Mouse (Mus musculus): ENCODE measurements around the gene Slc6a13. TPM values are rescaled to one million over a fixed set of nuclear protein-coding genes. Genes with fewer than 3 reads are reported as not detected.

The Slc6a13 gene
- total and polyA plus RNA-seq, 3 experiments, result 1.0 to 1.5 TPM; not detected in 1

DNA sequence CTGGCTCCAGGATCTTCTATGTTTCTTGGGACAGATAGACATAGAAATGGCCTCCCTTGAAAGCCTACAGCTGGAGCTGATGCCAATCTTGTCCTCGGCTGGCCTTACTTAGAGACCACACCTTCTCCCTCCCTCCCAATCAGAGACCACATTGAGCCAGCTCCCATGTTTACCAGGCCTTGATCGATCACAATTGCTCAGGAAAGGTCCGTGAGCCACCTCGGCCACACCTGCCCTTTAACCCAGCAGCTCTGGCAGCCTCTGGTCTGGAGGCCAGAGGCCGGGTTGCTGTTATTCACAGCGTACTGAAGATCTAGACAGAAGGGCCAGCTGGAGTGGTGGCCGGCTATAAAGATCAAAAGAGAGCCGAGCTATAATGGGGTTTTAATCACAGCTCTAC lies 46.4 kb downstream of the Slc6a13 start:
- H3K79me2 ChIP-seq (ENCODE audit: control insufficient read depth, insufficient read depth, low read length, poor library complexity), result no peaks in the 10 kb centered on the region
- H3K4me3 ChIP-seq (ENCODE audit: control insufficient read depth in 1 of 2, insufficient read depth in 1 of 2, low read depth in 2 of 2, low read length in 2 of 2), result no peak overlapping the region
- no peaks in the 10 kb centered on the region for H3K9me3 ChIP-seq (replicated peaks; ENCODE audit: insufficient read depth, low read length)
- no peaks in the 10 kb centered on the region for H3K27me3 ChIP-seq (ENCODE audit: control insufficient read depth in 1 of 2, insufficient read depth in 2 of 2, low read length in 2 of 2)
- H3K4me1 ChIP-seq (ENCODE audit: control insufficient read depth in 1 of 2, insufficient read depth in 2 of 2, low read length in 2 of 2), result no peaks in the 10 kb centered on the region
- no peak overlapping the region for H3K9ac ChIP-seq (ENCODE audit: control insufficient read depth, low read depth, low read length, poor library complexity, severe bottlenecking)
- no peak for TF ChIP-seq HCFC1 (IDR thresholded peaks at IDR 0.05; ENCODE audit: low read depth, low read length)
- no peak for TF ChIP-seq NRF1 (IDR thresholded peaks at IDR 0.05; ENCODE audit: insufficient read depth, low read depth, low read length, poor library complexity, severe bottlenecking)
- TF ChIP-seq KAT2A (conservative IDR thresholded peaks at IDR 0.05; ENCODE audit: low read depth, low read length), result no peak
- TF ChIP-seq USF2 (IDR thresholded peaks at IDR 0.05; ENCODE audit: borderline replicate concordance in 1 of 2, insufficient read depth in 1 of 2, low read depth in 1 of 2, low read length in 2 of 2), result no peak
- TF ChIP-seq BHLHE40 (IDR thresholded peaks at IDR 0.05; ENCODE audit: borderline replicate concordance, low read depth, low read length), result no peak
- no peak for TF ChIP-seq UBTF (IDR thresholded peaks at IDR 0.05; ENCODE audit: borderline replicate concordance, insufficient read depth, low read depth, low read length)
- no peak for TF ChIP-seq POLR2A (IDR thresholded peaks at IDR 0.05; ENCODE audit: control insufficient read depth in 1 of 2, insufficient read depth in 1 of 2, low read depth in 1 of 2, low read length in 2 of 2, poor library complexity in 1 of 2)
- TF ChIP-seq SIN3A (IDR thresholded peaks at IDR 0.05; ENCODE audit: low read length), result no peak
- no peak for DNase-seq (ENCODE audit: low read depth, low spot score)
- H3K36me3 ChIP-seq (ENCODE audit: control insufficient read depth in 1 of 2, insufficient read depth in 2 of 2, low read length in 2 of 2), result no peaks in the 10 kb centered on the region
- no peak overlapping the region for H3K27ac ChIP-seq (ENCODE audit: control insufficient read depth, low read depth, low read length)

DNA sequence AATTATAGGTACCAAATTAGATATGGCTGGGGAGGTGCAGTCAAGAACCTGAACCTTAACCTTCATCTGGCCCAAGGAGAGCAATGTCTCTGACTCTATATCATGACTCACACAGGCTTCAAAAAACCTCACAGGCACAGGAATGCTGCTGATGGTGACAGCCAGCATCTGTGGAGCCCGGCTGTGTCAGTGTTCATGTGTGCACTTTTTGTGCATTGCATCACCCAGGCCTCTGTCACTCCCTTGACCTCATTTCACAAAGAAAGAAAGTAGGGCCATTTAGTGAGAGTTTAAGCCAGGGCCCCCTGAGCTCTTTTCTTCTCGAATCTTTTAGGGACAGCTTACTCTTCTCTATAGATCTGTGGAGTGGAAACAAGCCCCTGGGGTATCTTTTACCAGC lies 52.2 kb downstream of the Slc6a13 start:
- no peak overlapping the region for H3K9ac ChIP-seq (ENCODE audit: control insufficient read depth, low read depth, low read length, poor library complexity, severe bottlenecking)
- H3K79me2 ChIP-seq (ENCODE audit: control insufficient read depth, insufficient read depth, low read length, poor library complexity), result no peaks in the 10 kb centered on the region
- H3K27me3 ChIP-seq (ENCODE audit: control insufficient read depth in 1 of 2, insufficient read depth in 2 of 2, low read length in 2 of 2), result no peaks in the 10 kb centered on the region
- no peaks in the 10 kb centered on the region for H3K36me3 ChIP-seq (ENCODE audit: control insufficient read depth in 1 of 2, insufficient read depth in 2 of 2, low read length in 2 of 2)
- H3K4me3 ChIP-seq (ENCODE audit: control insufficient read depth in 1 of 2, insufficient read depth in 1 of 2, low read depth in 2 of 2, low read length in 2 of 2), result no peak overlapping the region
- TF ChIP-seq EP300 (IDR thresholded peaks at IDR 0.05; ENCODE audit: low read depth in 1 of 2, low read length in 2 of 2) (no peak), CTCF (IDR thresholded peaks at IDR 0.05 in 2 of 3, conservative IDR thresholded peaks at IDR 0.05 in 1 of 3; ENCODE audit: control insufficient read depth in 1 of 3, insufficient read depth in 1 of 3, low read depth in 2 of 3, low read length in 3 of 3, poor library complexity in 1 of 3, severe bottlenecking in 1 of 3) (no peak), TBP (IDR thresholded peaks at IDR 0.05; ENCODE audit: low read depth, low read length) (no peak), KAT2A (conservative IDR thresholded peaks at IDR 0.05; ENCODE audit: low read depth, low read length) (no peak)
- no peak for DNase-seq (ENCODE audit: low read depth, low spot score)
- H3K9me3 ChIP-seq (replicated peaks; ENCODE audit: insufficient read depth, low read length), result no peaks in the 10 kb centered on the region
- no peak overlapping the region for H3K27ac ChIP-seq (ENCODE audit: control insufficient read depth, low read depth, low read length)
- H3K4me1 ChIP-seq (ENCODE audit: control insufficient read depth in 1 of 2, insufficient read depth in 2 of 2, low read length in 2 of 2), result no peaks in the 10 kb centered on the region

DNA sequence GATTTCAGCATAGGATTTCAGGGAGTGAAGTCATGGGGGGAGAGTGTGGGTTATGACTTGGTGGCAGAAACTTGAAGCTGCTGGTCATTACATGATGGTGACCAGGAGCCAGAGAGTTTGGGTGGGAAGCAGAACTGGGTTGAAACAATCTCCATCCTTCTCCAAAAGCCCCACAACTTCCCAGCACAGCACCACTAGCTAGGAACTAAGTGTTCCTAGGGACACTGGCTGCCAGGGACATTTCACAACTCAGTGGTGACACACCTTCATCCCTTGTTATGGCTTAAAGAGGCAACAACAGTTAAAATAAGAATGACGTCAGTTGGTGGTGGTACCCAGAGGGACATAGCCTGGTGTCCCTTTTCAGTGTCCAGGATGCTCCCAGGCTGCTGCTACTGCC lies 56.0 kb downstream of the Slc6a13 start:
- Histone ChIP-seq H3K9me3 (replicated peaks; ENCODE audit: insufficient read depth, low read length) (no peaks in the 10 kb centered on the region), H3K27ac (ENCODE audit: control insufficient read depth, low read depth, low read length) (no peak overlapping the region), H3K4me1 (ENCODE audit: control insufficient read depth in 1 of 2, insufficient read depth in 2 of 2, low read length in 2 of 2) (no peaks in the 10 kb centered on the region), H3K27me3 (ENCODE audit: control insufficient read depth in 1 of 2, insufficient read depth in 2 of 2, low read length in 2 of 2) (no peaks in the 10 kb centered on the region), H3K36me3 (ENCODE audit: control insufficient read depth in 1 of 2, insufficient read depth in 2 of 2, low read length in 2 of 2) (no peaks in the 10 kb centered on the region), H3K79me2 (ENCODE audit: control insufficient read depth, insufficient read depth, low read length, poor library complexity) (no peaks in the 10 kb centered on the region), H3K9ac (ENCODE audit: control insufficient read depth, low read depth, low read length, poor library complexity, severe bottlenecking) (no peak overlapping the region), H3K4me3 (ENCODE audit: control insufficient read depth in 1 of 2, insufficient read depth in 1 of 2, low read depth in 2 of 2, low read length in 2 of 2) (no peak overlapping the region)
- DNase-seq (ENCODE audit: low read depth, low spot score), result no peak
- TF ChIP-seq ZMIZ1 (IDR thresholded peaks at IDR 0.05; ENCODE audit: low read depth, low read length), result no peak
- no peak for TF ChIP-seq MAZ (IDR thresholded peaks at IDR 0.05; ENCODE audit: low read depth, low read length)
- TF ChIP-seq MEF2A (IDR thresholded peaks at IDR 0.05; ENCODE audit: extremely low read depth, insufficient replicate concordance, low read depth, low read length, poor library complexity, severe bottlenecking), result no peak
- no peak for TF ChIP-seq UBTF (IDR thresholded peaks at IDR 0.05; ENCODE audit: borderline replicate concordance, insufficient read depth, low read depth, low read length)
- TF ChIP-seq CTCF (IDR thresholded peaks at IDR 0.05 in 2 of 3, conservative IDR thresholded peaks at IDR 0.05 in 1 of 3; ENCODE audit: control insufficient read depth in 1 of 3, insufficient read depth in 1 of 3, low read depth in 2 of 3, low read length in 3 of 3, poor library complexity in 1 of 3, severe bottlenecking in 1 of 3), result no peak
- TF ChIP-seq CHD2 (IDR thresholded peaks at IDR 0.05; ENCODE audit: low read length), result no peak
- no peak for TF ChIP-seq MYB (IDR thresholded peaks at IDR 0.05; ENCODE audit: low read depth, low read length)
- no peak for TF ChIP-seq TAL1 (IDR thresholded peaks at IDR 0.05; ENCODE audit: low read length)
- TF ChIP-seq POLR2A (IDR thresholded peaks at IDR 0.05; ENCODE audit: control insufficient read depth in 1 of 2, insufficient read depth in 1 of 2, low read depth in 1 of 2, low read length in 2 of 2, poor library complexity in 1 of 2), result no peak
- no peak for TF ChIP-seq USF1 (IDR thresholded peaks at IDR 0.05; ENCODE audit: low read depth, low read length)
- no peak for TF ChIP-seq MYC (IDR thresholded peaks at IDR 0.05; ENCODE audit: low read depth, low read length)
- TF ChIP-seq JUND (IDR thresholded peaks at IDR 0.05; ENCODE audit: low read depth, low read length), result no peak
- no peak for TF ChIP-seq NELFE (IDR thresholded peaks at IDR 0.05; ENCODE audit: low read depth, low read length)
- no peak for TF ChIP-seq SMC3 (IDR thresholded peaks at IDR 0.05; ENCODE audit: low read depth, low read length)
- TF ChIP-seq ZC3H11A (IDR thresholded peaks at IDR 0.05; ENCODE audit: low read depth, low read length), result no peak
- TF ChIP-seq ELF1 (IDR thresholded peaks at IDR 0.05; ENCODE audit: low read depth, low read length), result no peak
- no peak for TF ChIP-seq ZNF384 (IDR thresholded peaks at IDR 0.05; ENCODE audit: low read depth, low read length)
- no peak for TF ChIP-seq EP300 (IDR thresholded peaks at IDR 0.05; ENCODE audit: low read depth in 1 of 2, low read length in 2 of 2)

Measured in MEL (cell line).